Mouse (Mus musculus) layer of hippocampus, adult 9-11 months (tissue): ENCODE data around the gene Pip4k2c.
"Not testable (repeated sequence)": the region's sequence is repeated elsewhere in the genome, so short reads cannot be mapped to it uniquely, and the experiment has no call there.

ENCODE experiments used
- DNase-seq: peaks from one replicate; pipeline ENCODE4 v3.0.0; 2022

Gene Pip4k2c

GRCm38 (mm10) chr10:127166771-127167613 lies 44.4 kb downstream of the Pip4k2c start:
- no peak for DNase-seq

- DNase-seq: no peak
Observed at GRCm38 (mm10) chr10:127166404-127166715, 45.0 kb downstream of the Pip4k2c start.

DNA sequence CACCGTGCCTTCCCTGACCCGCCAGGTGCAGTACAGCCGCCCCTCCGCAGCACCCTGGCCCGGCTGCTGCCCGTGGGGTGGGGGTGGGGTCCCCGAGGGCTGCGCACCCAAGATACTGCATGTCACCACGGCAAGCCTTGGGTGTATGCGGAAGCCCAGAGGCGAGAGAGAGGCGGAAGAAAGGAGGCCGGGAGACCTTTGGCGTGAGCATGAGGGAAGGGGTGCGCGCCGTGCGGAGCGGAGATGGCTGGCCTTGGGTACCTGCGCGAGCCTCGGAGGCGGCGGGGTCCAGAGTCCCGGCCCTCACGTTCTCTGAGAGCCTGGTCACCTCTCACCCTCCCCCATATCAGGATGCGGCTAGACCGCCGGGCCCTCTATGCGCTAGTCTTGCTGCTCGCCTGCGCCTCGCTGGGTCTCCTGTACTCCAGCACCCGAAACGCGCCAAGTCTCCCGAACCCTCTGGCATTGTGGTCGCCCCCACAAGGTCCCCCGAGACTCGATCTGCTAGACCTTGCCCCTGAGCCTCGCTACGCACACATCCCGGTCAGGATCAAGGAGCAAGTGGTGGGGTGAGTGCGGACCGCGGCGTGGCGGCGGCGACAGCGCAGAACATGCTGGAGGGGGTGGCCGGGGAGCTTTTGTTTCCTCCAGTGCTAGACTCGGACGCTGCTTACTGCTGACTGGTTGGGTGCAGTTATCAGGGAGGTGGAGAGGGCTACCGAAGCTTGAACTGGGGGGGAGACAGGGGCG lies 45.6 kb downstream of the Pip4k2c start:
- no peak for DNase-seq

DNA sequence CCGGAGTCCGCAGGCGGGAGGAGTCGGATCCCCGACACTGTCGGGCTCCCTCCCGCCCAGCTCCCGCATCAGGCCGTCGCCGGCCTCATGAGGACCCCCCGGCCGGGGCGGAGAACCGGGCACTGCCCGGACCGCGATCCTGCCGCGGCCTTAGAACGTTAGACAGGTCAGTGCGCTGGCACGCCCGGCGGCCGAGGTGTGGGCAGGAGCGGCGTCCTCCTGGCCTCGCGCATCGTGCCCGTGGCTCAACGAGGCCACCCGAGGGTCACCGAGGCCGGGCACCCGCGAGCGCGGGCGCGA lies 46.1 kb downstream of the Pip4k2c start:
- DNase-seq: no peak

GRCm38 (mm10) chr10:127164631-127165353 lies 46.6 kb downstream of the Pip4k2c start, which contains the start of gene B4galnt1:
B4galnt1 (plus strand) TSS chr10:127165225.
- DNase-seq: peak; percentile 73

DNA sequence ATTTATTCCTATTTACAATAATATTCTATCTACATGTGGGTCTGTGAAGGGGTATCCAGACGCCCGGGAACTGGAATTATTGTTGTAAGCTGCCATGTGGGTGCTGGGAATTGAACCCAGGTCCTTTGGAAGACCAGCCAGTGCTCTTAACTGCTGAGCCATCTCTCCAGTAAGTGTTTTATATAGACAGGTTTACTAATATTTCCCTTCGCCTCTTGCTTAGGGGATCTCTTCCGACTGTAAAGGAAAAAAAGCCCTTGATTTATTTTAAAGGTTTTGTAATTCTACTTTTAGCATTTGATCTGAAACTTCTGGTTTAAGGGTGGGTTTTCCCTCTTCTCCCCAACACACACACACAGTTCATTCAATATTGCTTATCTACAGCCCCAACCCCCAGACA lies 47.2 kb downstream of the Pip4k2c start:
- DNase-seq: no peak

GRCm38 (mm10) chr10:127162771-127163261 lies 48.6 kb downstream of the Pip4k2c start:
- DNase-seq: not testable (repeated sequence)

DNA sequence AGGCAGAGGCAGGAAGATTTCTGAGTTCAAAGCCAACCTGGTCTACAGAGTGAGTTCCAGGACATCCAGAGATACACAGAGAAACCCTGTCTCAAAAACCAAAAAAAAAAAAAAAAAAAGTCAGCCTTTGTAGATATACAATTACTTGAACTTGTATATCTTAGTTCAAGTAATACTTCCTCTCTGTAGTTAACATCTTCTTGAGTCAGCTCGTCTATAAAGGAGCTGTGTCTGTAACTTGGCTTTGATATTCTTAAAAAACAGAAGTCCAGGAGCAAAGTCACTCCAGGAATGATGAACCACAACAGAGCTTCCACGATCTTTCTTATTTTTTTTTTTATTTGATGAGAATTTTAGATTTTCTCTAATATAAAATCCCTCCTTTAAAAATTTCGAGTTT lies 50.7 kb downstream of the Pip4k2c start:
- DNase-seq: no peak

- DNase-seq: peak; percentile 55
Observed at GRCm38 (mm10) chr10:127160081-127160480, 51.3 kb downstream of the Pip4k2c start.

DNA sequence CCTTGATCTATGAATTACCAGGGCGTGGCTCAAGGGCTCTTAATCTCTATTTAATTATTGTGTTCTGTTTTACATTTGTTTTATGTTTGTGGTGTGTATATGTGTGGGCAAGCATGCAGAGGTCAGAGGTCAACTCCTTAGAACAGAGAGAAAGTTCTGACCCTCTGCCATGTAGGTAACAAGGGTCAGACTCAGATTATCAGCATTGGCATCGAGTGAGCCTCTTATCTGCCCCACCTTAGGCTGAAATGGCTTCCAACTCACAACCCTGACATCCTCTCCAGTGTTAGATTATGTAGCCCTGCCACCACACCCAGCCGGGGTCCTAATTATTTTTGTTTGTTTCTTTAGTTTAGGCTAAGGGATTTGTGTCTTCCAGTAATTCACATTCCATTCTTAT lies 52.9 kb downstream of the Pip4k2c start:
- DNase-seq: no peak

- no peak for DNase-seq
Observed at GRCm38 (mm10) chr10:127156511-127156910, 54.9 kb downstream of the Pip4k2c start.

- no peak for DNase-seq
Observed at GRCm38 (mm10) chr10:127156089-127156488, 55.3 kb downstream of the Pip4k2c start.

- DNase-seq: no peak
Observed at GRCm38 (mm10) chr10:127154652-127155051, 56.7 kb downstream of the Pip4k2c start.

- DNase-seq: no peak
Observed at GRCm38 (mm10) chr10:127154241-127154640, 57.1 kb downstream of the Pip4k2c start.

- no peak for DNase-seq
Observed at GRCm38 (mm10) chr10:127153323-127153722, 58.1 kb downstream of the Pip4k2c start.

- DNase-seq: not testable (repeated sequence)
Observed at GRCm38 (mm10) chr10:127152556-127152955, 58.8 kb downstream of the Pip4k2c start.

DNA sequence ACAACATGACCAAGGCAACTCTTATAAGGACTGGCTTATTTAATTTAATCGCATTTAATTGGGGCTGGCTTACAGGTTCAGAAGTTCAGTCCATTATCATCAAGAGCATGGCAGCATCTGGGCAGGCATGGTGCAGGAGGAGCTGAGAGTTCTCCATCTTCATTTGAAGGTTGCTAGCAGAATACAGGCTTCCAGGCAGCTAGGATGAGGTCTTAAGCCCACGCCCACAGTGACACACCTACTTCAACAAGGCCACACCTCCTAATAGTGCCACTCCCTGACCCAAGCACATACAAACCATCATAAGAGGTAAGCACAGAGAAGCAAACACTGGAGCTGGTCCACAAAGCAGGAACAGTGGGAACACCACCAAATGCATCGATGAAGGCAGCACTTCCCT lies 60.2 kb downstream of the Pip4k2c start:
- DNase-seq: not testable (repeated sequence)

GRCm38 (mm10) chr10:127150471-127150872 lies 60.9 kb downstream of the Pip4k2c start:
- no peak for DNase-seq

DNA sequence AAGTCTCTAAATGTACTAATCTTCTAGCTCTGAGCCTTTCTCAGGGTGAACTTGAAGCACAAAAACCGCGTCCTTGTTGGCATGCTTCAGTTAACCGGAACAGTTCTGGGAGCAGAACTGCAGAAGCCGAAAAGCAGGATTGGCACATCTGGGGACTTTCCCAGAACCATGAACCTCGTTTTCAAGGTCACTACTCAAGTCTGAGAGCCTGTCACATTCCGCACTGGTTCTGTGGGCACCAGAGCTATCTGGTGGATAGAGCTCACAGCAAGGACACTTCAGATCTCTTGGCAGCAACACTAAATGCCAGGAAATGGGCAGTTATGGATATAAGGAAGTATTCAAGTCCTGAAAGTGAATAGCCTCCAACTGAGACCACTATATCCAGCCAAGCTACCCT lies 64.2 kb downstream of the Pip4k2c start:
- no peak for DNase-seq
